Mouse (Mus musculus) erythroid progenitor cell, adult 5-6 weeks (primary cell): ENCODE results near the gene Usp12. TPM values are rescaled to one million over a fixed set of nuclear protein-coding genes. Genes with fewer than 3 reads are reported as not detected.
A peak's percentile ranks its signal among the peaks of the same experiment; 100 is the strongest.

Source experiments
- ATAC-seq: replicated peaks from 2 replicates; pipeline ENCODE4 v1.8.0; 2016; ENCODE audit warnings: moderate number of reproducible peaks, mild to moderate bottlenecking, moderate TSS enrichment, inconsistent platforms; ENCODE audit not compliant: poor library complexity, low FRiP score, severe bottlenecking
- total RNA-seq, 2 experiments: library from RNA; stranded (forward) in 1 of 2; stranded (reverse) in 1 of 2; fragments of 150-400 nt in 1 of 2; fragments of 186-747, 209-891 nt in 1 of 2; gene quantifications; 2 replicates each; pipeline versions ENCODE4 v1.2.3 to v1.2.4; 2015 to 2017; ENCODE audit warnings: low replicate concordance in 2 of 2

Usp12 gene
- total RNA-seq, 2 experiments from 2014 or later, result 10.3 to 15.1 TPM

GRCm38 (mm10) chr5:146809951-146810350 lies 15.1 kb upstream of the Usp12 start:
- ATAC-seq, result no peak

- no peak for ATAC-seq
Observed at GRCm38 (mm10) chr5:146806004-146806430, 11.2 kb upstream of the Usp12 start.

GRCm38 (mm10) chr5:146798031-146798430 lies 3.2 kb upstream of the Usp12 start:
- no peak for ATAC-seq

DNA sequence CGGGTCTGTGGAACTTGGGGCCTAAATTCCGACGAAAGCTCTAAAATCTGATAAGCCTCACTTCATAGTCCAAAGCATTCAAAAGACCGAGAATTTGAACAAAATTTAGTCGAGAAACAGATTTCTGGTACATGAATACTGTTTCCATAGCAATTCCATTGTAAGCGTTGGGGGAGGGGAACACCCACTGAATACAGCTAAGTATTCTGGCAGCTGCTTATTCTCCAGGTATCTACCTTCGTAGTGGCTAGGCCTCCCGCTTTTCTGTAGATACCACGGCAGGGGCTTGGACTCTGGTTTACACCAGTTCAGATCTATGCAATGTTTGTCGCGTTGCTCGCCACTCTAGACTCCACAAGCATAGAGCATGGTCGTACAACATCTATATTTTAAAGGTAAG lies 922 bp upstream of the Usp12 start:
- ATAC-seq, result no peak

DNA sequence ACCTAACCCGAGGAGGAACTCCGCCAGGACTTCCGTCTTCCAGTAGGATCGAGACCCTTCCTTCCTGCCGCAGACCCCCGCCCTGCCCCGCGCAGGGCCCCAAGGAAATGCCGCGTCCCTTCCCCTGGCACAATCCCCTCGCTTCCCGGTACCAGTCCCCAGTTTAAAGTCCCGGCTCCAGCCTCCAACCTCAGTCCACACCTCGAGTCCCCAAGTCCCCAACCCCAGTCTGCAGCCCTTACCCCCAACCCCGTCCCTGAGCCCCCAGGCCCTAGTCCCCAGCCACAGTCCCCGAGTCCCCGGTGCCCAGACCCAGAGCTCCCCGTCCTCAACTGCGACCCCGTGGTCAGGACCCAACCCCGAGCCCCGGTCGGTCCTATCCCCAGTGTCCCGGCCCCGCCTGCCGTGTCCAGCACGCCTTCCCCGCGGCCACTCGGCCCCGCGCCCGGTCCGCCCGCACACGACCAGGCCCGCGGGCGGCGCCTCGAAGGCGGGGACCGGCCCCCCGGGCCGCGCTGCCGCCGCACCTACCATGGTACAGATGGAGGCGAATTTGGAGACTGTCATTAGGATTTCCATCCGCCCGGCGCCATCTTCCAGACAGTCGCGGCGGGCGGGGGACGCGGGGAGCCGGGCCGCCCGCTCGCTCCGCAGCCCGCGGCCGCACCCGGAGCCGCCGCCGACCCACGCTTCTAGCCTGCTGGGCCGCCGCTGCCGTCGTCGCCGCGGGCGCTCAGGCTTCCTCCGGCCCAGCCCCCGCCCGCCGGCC lies 538 bp downstream of the Usp12 start:
- peak; percentile 12; the same call in 1 of the 2 replicates for ATAC-seq

GRCm38 (mm10) chr5:146793630-146794083 lies 1.1 kb downstream of the Usp12 start:
- ATAC-seq, result no peak

GRCm38 (mm10) chr5:146792140-146792791 lies 2.5 kb downstream of the Usp12 start:
- no peak for ATAC-seq

- no peak for ATAC-seq
Observed at GRCm38 (mm10) chr5:146790944-146791343, 3.9 kb downstream of the Usp12 start.

- no peak for ATAC-seq
Observed at GRCm38 (mm10) chr5:146789413-146789812, 5.4 kb downstream of the Usp12 start.

DNA sequence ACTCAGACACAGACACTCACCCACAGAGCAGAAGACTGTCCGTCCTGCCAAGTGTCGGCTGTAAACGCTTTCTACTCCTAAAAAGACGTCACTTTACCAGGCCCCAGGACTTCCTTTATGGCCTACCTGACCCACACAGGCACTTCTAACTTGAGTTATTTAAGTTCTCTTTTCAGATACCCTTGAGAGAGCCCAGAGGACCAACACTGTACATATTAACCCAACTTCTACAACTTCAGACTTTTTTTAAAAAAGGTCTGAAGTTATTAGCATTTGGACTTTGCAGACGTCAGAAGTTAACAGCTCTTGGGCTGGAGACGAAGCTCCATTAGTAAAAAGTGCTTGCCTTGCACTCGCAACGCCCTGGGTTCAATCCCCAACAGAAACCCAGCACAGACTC lies 8.7 kb downstream of the Usp12 start:
- no peak for ATAC-seq

DNA sequence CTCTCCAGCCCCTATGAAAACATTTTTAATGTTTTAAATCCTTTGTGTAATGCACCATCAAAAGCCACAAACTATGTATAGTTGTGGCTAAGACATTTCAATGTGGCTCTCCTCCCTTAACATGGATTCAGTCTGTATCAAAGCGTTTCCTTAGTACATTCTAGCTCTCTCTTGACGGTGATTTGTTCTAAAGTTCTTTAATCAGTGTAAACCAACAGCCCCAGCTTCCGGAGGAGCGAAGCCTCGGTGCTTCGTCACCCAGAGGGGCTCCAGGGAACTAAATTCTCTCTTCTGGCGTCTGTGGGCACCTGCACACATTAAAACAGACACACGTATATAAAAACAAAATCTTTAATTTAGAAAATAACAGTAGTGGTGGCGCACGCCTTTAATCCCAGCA lies 10.9 kb downstream of the Usp12 start:
- ATAC-seq, result no peak

- no peak for ATAC-seq
Observed at GRCm38 (mm10) chr5:146783300-146783699, 11.5 kb downstream of the Usp12 start.

- ATAC-seq, result no peak
Observed at GRCm38 (mm10) chr5:146781663-146782062, 13.1 kb downstream of the Usp12 start.

DNA sequence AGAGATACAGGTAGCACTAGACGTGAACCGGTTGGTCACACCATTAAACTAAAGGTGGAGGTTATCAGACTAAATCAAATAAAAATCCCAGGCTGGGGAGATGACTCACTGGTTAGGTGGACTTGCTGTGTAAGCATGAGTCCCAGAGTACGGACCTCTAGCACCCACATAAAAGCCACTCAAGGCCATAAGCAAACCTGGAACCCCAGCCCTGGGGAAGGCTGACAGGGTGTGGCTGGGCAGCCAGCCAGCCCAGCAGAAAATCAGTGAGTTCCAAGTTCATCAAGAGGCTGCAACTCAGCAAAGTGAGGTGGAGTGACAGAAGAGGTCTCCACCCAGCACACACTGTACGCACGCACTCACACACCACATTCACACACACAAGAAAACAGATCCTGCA lies 14.9 kb downstream of the Usp12 start:
- ATAC-seq, result no peak

GRCm38 (mm10) chr5:146776988-146777639 lies 17.7 kb downstream of the Usp12 start:
- ATAC-seq, result no peak

GRCm38 (mm10) chr5:146771982-146772381 lies 22.8 kb downstream of the Usp12 start:
- no peak for ATAC-seq

DNA sequence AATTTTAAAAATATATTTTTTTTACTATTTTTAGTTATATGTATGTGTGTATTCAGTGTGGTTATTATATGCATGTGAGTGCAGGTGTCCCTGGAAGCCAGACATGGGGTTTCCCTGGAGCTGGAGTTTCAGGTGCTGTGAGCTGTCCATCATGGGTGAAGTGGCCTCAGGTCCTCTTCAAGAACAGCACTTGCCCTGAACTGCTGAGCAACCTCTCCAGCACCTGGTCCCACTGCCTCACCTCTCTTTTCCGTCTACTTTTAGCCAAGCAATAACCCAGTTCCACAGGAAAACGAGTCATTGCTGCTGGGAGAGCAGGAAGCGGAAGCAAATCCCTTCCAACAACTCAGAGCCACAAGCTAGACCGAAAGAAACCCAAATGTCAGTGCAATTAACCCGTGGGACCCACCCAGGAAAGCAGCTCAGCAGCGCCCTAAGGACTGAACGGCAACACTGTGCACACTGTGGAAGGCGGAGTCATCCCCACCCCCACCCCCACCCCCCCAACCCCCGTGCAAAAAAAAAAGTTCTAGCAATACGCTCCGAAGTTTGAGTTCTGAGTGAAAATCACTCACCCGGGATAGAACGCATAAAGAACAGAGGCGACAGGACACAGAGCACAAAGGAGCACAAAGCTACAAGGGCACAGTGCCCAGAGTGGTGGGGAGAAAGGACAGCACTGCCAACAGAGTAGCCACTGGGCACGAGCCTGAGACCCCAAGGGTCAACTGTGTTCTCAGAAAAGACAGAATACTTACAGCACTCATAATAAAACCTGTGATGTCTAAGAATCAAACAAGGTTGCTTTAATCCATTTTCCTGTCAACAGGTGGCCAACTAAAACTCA lies 24.6 kb downstream of the Usp12 start:
- ATAC-seq, result no peak

- ATAC-seq, result no peak
Observed at GRCm38 (mm10) chr5:146765791-146766190, 29.0 kb downstream of the Usp12 start.

DNA sequence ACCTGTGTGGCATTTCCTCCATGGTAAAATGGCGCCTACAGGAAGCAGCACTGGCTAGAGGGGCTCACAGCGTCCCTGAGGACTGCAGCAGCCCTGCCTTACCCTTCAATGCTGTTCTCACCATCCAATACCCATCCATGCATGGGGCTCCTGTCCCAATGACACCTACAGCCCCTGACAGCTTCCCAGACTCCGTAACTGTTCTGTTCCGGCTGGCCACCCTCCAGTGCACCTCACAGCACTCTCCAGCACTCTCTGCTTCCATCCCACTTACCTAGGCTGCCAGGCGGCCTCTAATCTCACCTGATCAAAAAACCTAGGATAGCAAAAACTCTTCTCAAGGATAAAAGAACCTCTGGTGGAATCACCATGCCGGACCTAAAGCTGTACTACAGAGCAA lies 35.6 kb downstream of the Usp12 start:
- ATAC-seq, result no peak

DNA sequence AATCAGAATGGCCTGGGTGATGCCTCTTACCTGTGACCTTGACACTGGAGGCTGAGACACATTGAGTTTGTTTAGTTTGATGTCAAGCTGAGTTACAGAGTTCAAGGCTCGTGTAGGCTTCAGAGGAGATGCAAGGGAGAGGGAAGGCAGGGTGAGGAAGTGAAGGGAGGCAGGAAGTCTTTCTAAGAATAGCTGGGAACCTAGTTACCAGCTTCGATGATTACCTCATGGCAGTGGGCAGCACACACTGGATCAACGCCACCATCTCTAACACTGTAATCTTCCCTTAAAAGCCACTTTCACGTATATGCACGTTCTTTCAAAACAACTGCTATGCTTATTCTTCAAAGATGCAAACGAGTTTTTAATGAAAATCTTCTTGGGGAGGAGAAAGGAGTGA lies 36.9 kb downstream of the Usp12 start:
- ATAC-seq, result no peak
